In the genomic region with DNA sequence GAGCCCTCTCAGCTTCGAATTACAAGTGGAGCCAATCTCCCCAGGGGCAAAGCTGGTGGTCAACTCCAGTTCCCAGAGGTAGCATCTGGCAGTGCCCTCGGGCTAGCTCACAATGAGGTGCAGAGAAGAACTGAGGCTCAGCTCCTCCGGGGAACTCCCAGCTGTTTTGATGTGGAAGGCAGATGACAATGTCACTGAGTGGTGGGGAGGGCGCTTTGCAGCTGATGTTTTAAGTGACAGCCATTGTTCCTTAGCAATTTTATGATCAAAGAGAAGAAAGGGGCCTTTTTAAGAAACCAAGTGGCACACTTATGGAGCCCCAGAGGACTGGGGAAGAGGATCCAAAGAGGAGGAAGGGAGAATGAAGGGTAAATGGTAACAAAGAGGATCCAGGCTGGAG, we compare ENCODE assay signal across 13 mouse cellular contexts. TPM values are rescaled to one million over a fixed set of nuclear protein-coding genes. Genes with fewer than 3 reads are reported as not detected.
DNase-seq lines count a peak whose midpoint lies in the region; ATAC-seq and TF ChIP-seq lines count a peak whose summit lies in the region.
"Had no signal": no experiment of that assay in that cellular context is flagged by ENCODE, and none has a peak within 500 bp of the region (broad histone marks: within the 10 kb centered on the region; RNA-seq: fewer than 3 reads in every experiment).

No protein-coding gene starts in this region.

- 58% methylated on average over 4 of the region's 4 CpGs for WGBS in heart, embryonic 16.5 days
- 52% methylated on average over 4 of the region's 4 CpGs for WGBS in heart, embryonic 11.5 days (ENCODE audit: insufficient replicate concordance)
- 36% methylated on average over 4 of the region's 4 CpGs for WGBS in embryonic facial prominence, embryonic 10.5 days
- whole genome bisulfite sequencing in liver, embryonic 11.5 days = 63% methylated on average over 4 of the region's 4 CpGs

- H3K9me3 ChIP-seq in heart, embryonic 16.5 days (replicated peaks; ENCODE audit: control insufficient read depth, low read length) = peaks cover 2% of the 10 kb centered on the region; the same call in 1 of the 2 replicates
- H3K9me3 ChIP-seq in heart, embryonic 11.5 days (replicated peaks; ENCODE audit: control insufficient read depth, low read length) = no peaks in the 10 kb centered on the region
- H3K9me3 ChIP-seq in embryonic facial prominence, embryonic 10.5 days = peaks cover 4% of the 10 kb centered on the region; the same call in 1 of the 2 replicates
- no peaks in the 10 kb centered on the region for H3K9me3 ChIP-seq in liver, embryonic 11.5 days (ENCODE audit: control insufficient read depth, low read length)
- H3K9me3 ChIP-seq: limb, embryonic 15.5 days had no signal

- H3K4me1 ChIP-seq in heart, embryonic 16.5 days (ENCODE audit: control insufficient read depth, insufficient read depth, low read length) = peaks cover 6% of the 10 kb centered on the region; the same call in 1 of the 2 replicates
- 0 out of 2 replicates have a peak, but pooled peaks cover 2% of the 10 kb centered on the region for H3K4me1 ChIP-seq in heart, embryonic 11.5 days (ENCODE audit: control insufficient read depth, insufficient read depth, low read length)
- peaks cover 37% of the 10 kb centered on the region for H3K4me1 ChIP-seq in embryonic facial prominence, embryonic 10.5 days
- no peaks in the 10 kb centered on the region for H3K4me1 ChIP-seq in liver, embryonic 11.5 days (replicated peaks; ENCODE audit: control insufficient read depth, insufficient read depth, low read length)
- H3K4me1 ChIP-seq: limb, embryonic 15.5 days had no signal

- ATAC-seq in heart, embryonic 16.5 days (replicated peaks; ENCODE audit: extremely low read depth, insufficient read depth, low FRiP score) = no peak
- ATAC-seq in heart, embryonic 11.5 days (replicated peaks; ENCODE audit: insufficient number of reproducible peaks, low FRiP score, low TSS enrichment) = no peak
- no peak for ATAC-seq in liver, embryonic 11.5 days (replicated peaks; ENCODE audit: low FRiP score)
- ATAC-seq: hindbrain, embryonic 16.5 days; Patski had no signal

- no peak overlapping the region for H3K4me2 ChIP-seq in heart, embryonic 16.5 days (ENCODE audit: low read depth, low read length)
- H3K4me2 ChIP-seq in heart, embryonic 11.5 days = no peak overlapping the region
- H3K4me2 ChIP-seq in liver, embryonic 11.5 days = no peak overlapping the region
- H3K4me2 ChIP-seq: limb, embryonic 15.5 days had no signal

- H3K9ac ChIP-seq in heart, embryonic 16.5 days (ENCODE audit: low read length) = no peak overlapping the region
- H3K9ac ChIP-seq in heart, embryonic 11.5 days (ENCODE audit: low read depth, low read length) = no peak overlapping the region
- no peak overlapping the region for H3K9ac ChIP-seq in liver, embryonic 11.5 days (ENCODE audit: low read depth, low read length)
- H3K9ac ChIP-seq: limb, embryonic 15.5 days had no signal

- peaks cover 4% of the 10 kb centered on the region; the same call in 1 of the 2 replicates for H3K27me3 ChIP-seq in heart, embryonic 16.5 days (ENCODE audit: control insufficient read depth, insufficient read depth, low read length)
- H3K27me3 ChIP-seq in heart, embryonic 11.5 days (ENCODE audit: control insufficient read depth, insufficient read depth, low read length) = peaks cover 7% of the 10 kb centered on the region
- no peaks in the 10 kb centered on the region for H3K27me3 ChIP-seq in embryonic facial prominence, embryonic 10.5 days (replicated peaks; ENCODE audit: low read depth, poor library complexity, severe bottlenecking)
- H3K27me3 ChIP-seq in liver, embryonic 11.5 days (replicated peaks; ENCODE audit: control insufficient read depth, insufficient read depth, low read length) = no peaks in the 10 kb centered on the region
- H3K27me3 ChIP-seq: CH12.LX; limb, embryonic 15.5 days; Patski had no signal

- H3K4me3 ChIP-seq in heart, embryonic 16.5 days (ENCODE audit: low read length) = no peak overlapping the region
- no peak overlapping the region for H3K4me3 ChIP-seq in heart, embryonic 11.5 days (ENCODE audit: low read depth, low read length)
- no peak overlapping the region for H3K4me3 ChIP-seq in left cerebral cortex, adult 2 months
- H3K4me3 ChIP-seq in embryonic facial prominence, embryonic 10.5 days = no peak overlapping the region
- H3K4me3 ChIP-seq in liver, embryonic 11.5 days (ENCODE audit: low read depth, low read length) = no peak overlapping the region
- H3K4me3 ChIP-seq: limb, embryonic 15.5 days had no signal

- H3K27ac ChIP-seq in heart, embryonic 16.5 days (ENCODE audit: low read length) = peak overlapping the region; percentile 3; the same call in 1 of the 2 replicates
- no peak overlapping the region for H3K27ac ChIP-seq in heart, embryonic 11.5 days (ENCODE audit: low read depth, low read length)
- peak overlapping the region; percentile 24; the same call in 1 of the 2 replicates for H3K27ac ChIP-seq in left cerebral cortex, adult 2 months
- H3K27ac ChIP-seq in embryonic facial prominence, embryonic 10.5 days (replicated peaks) = peak overlapping the region; percentile 8; the same call in 1 of the 2 replicates
- no peak overlapping the region for H3K27ac ChIP-seq in liver, embryonic 11.5 days (ENCODE audit: low read depth, low read length)
- H3K27ac ChIP-seq: limb, embryonic 15.5 days had no signal

- intact Hi-C loops in left cerebral cortex, adult 2 months (cut with DNase I) = no loop called here
- intact Hi-C loops in left cerebral cortex, postnatal 4 days (cut with DNase I) = no loop called here

- no peak for DNase-seq in left cerebral cortex, adult 2 months (ENCODE audit: extremely low spot score in 1 of 2, low spot score in 2 of 2)
- no peak for DNase-seq in left cerebral cortex, postnatal 4 days
- DNase-seq in ZHBTc4 (ENCODE audit: low read depth, low spot score) = peak; percentile 44
- peak; percentile 18 for DNase-seq in embryonic facial prominence, embryonic 10.5 days (ENCODE audit: low spot score)
- no peak for DNase-seq in liver, embryonic 11.5 days (ENCODE audit: low spot score)
- DNase-seq: cerebellum, adult 9-11 months had no signal

- no peaks in the 10 kb centered on the region for H3K36me3 ChIP-seq in heart, embryonic 16.5 days (ENCODE audit: control insufficient read depth, insufficient read depth)
- H3K36me3 ChIP-seq in heart, embryonic 11.5 days (ENCODE audit: control insufficient read depth, insufficient read depth, low read length) = no peaks in the 10 kb centered on the region
- H3K36me3 ChIP-seq in embryonic facial prominence, embryonic 10.5 days (replicated peaks) = no peaks in the 10 kb centered on the region
- H3K36me3 ChIP-seq in liver, embryonic 11.5 days (ENCODE audit: control insufficient read depth, insufficient read depth, low read length) = no peaks in the 10 kb centered on the region
- H3K36me3 ChIP-seq: limb, embryonic 15.5 days had no signal

- no peak for TF ChIP-seq CTCF in left cerebral cortex, adult 2 months (IDR thresholded peaks at IDR 0.05)

RNA-seq across cellular contexts. Expression of a gene that starts 46.8 kb away (rescaled TPM):
- 1.1 and 1.3 TPM in 2 replicates for polyA plus RNA-seq in heart, embryonic 16.5 days (2015; fragmentation: Nextera tagmentation; extraction: Ambion mirVana)
- 0.44 and 0.87 TPM in 2 replicates for polyA plus RNA-seq in heart, embryonic 11.5 days (2014; fragmentation: Nextera tagmentation; extraction: Ambion mirVana)
- total RNA-seq in left cerebral cortex, adult 2 months (2021) = 10 to 100 TPM; 23.4 to 26.7 TPM
- 10 to 100 TPM; 47.3 to 50.4 TPM for total RNA-seq in left cerebral cortex, postnatal 4 days (2021)
- 4.7 and 6.1 TPM in 2 replicates for polyA plus RNA-seq in embryonic facial prominence, embryonic 10.5 days (2016; fragmentation: Nextera tagmentation; extraction: Ambion mirVana)
- polyA plus RNA-seq in liver, embryonic 11.5 days (2014; fragmentation: Nextera tagmentation; extraction: Ambion mirVana) = 0.69 and 0.70 TPM in 2 replicates
- total RNA-seq: CH12.LX; monocyte, adult 5-6 weeks had no signal

Comparison
In these comparisons a context has a peak if more than half of its experiments do, and no peak if none do; other contexts are left out.
1. H3K27ac ChIP-seq: peak in heart, embryonic 16.5 days (single experiment), left cerebral cortex, adult 2 months (single experiment) and embryonic facial prominence, embryonic 10.5 days (single experiment); none in heart, embryonic 11.5 days (single experiment) and liver, embryonic 11.5 days (single experiment).
2. DNase-seq: peak in ZHBTc4 (single experiment) and embryonic facial prominence, embryonic 10.5 days (single experiment); none in left cerebral cortex, adult 2 months (0 of 2), left cerebral cortex, postnatal 4 days (single experiment) and liver, embryonic 11.5 days (single experiment).